Mouse (Mus musculus): ENCODE data around the gene Mybl2.

The Mybl2 gene

DNA sequence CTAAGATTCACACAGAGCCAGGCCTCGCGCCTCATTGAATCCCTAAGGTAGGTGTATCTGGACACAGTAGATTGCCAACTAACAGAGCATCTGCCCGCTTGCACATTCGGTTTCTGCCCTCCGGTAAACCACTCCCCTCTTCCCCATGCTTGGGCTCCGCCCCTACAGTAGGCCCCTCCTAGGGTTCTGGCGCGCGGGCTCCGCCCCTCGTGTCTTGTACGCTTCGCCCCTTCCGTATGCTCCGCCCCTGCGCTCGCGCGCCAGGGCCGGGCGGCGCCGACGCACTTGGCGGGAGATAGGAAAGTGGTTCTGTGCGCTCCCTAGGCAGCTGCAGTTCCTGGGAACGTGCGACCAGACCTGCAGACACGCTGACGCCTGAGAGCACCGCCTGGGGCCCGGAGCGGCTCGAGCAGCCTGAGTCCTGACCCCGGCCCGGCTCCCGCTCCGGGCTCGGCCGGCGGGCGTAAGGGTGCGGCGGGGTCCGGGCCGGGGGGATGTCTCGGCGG is at the start of gene Mybl2:
Gene Mybl2 (plus strand): TSS at position 353 of the 506 bp plus-strand sequence.
- in situ Hi-C loops (cut with MboI, MseI): loop anchor here (10.0 to 25.0 kb wide), 2 partner anchors 540 to 1833 kb away; partner anchors contain the start of gene Pcif1

DNA sequence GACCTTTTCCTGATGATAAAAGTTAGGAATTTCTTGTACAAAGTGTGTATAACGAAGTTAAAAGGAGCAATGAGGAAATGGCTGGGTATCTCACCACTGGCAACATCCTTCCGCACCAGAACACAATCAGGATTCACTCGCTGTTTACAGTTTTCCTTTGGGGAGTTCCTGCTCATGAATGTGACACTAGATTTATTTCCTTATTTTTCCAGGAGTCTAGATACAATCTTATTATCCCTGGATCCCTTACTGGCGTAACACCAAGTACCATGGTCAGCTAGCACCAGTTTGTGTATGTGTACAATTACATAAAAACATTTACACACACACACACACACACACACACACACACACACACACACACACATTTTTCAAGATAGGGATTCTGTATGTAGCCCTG is 47.2 kb upstream of the Mybl2 start:
- in situ Hi-C loops (cut with MboI, MseI): no loop called here

DNA sequence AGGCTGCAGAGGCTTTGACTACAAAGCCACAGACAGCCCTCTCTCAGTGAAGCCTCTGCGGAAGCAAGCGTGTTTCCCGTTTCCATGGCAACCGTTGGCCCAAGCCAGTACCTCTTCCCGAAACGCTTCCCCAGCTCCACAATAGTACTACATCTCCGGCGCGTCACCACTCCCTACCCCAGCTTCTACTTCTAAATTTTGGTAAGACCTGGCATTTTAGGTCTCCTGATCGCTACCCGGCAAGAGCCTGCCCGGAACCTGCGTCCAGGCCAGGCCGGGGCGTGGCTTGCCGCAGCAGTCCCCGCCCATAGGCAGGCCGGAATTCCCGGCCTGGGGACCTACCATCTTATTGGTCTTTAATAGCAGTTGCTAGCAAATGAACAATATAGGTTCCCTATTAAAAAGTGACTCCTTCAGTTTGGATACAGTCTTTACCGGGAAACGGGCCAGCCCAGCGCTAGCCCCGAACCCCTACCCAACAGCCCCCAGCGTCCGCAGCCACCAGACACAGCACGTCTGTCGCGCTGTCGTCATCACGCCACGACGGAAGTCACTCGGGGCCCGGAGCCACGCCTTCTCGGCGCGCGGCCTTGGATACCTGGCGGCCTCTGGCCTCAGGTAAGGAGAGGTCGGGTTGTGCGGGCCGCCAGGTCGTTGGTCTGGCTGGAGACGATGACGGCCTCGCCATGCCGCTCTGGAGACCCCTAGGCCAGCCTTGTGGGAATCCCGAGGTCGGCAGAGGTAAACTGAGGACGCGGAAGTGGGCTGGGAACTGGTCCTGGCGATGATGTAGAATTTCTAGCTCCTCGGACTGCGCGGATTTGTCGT is 37.4 kb upstream of the Mybl2 start, which contains the start of gene Ift52:
Gene Ift52 (plus strand): TSS at position 439 of the 828 bp plus-strand sequence.
- in situ Hi-C loops (cut with MboI, MseI): no loop called here

DNA sequence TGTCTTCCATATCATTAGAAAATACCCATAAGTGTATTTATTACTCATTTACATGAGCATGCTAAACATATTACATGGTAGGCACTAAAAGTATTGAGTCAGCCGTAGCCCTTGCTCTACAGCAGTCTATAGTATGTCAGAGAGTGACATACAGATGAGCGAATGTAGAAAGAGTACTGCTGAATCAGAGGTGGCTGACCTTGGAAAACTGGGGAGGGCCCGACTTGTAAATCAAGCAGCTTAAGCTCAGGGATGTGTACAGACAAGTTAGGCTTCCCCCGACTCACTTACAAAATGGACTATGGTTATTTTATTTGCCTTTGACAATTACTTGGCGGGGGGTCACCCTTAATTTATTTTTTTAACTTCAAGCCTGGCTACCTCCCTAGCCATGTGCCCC is 23.2 kb upstream of the Mybl2 start:
- in situ Hi-C loops (cut with MboI, MseI): no loop called here

- in situ Hi-C loops (cut with MboI, MseI): no loop called here
These were observed 22.7 kb upstream of the Mybl2 start for GRCm38 (mm10) chr2:163031757-163032156.

GRCm38 (mm10) chr2:163032622-163033021 is 21.9 kb upstream of the Mybl2 start:
- in situ Hi-C loops (cut with MboI, MseI): no loop called here

DNA sequence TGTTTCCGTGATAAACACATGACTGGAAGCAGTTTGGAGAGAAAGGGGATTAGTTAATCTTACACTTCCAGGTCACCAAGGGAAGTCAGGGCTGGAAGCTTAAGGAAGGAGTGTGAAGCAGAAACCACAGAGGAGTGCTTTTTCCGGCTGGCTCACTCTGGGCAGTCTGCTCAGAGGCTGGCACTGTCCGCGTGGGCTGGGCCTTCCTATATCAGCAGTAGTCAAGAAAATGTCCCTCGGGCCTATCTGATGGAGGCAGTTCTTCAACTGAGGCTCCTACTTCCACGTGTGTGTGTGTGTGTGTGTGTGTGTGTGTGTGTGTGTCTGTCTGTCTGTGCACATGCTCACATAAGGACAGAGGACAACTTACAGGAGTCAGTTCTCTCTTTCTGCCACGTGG is 14.5 kb upstream of the Mybl2 start:
- in situ Hi-C loops (cut with MboI, MseI): no loop called here

DNA sequence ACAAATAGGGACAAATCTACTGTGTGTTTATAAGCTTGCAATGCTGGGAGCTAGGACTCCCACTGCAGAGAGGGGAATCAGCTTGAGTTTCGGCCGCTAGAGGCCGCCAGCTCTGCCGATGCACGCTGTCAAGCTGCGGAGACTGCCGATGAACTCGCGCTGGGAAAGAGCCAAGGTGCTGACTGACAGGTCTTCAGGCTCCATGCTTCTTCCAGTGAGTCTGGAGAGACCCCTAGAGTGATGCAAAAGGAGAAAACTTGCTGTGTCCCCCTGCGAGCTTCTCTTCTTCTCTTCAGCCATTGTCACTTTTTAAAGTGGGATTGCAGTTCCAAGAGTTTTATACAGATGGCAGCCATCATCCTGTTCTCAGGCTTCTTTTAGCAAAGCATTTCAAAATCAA is 6.4 kb upstream of the Mybl2 start:
- in situ Hi-C loops (cut with MboI, MseI): no loop called here

DNA sequence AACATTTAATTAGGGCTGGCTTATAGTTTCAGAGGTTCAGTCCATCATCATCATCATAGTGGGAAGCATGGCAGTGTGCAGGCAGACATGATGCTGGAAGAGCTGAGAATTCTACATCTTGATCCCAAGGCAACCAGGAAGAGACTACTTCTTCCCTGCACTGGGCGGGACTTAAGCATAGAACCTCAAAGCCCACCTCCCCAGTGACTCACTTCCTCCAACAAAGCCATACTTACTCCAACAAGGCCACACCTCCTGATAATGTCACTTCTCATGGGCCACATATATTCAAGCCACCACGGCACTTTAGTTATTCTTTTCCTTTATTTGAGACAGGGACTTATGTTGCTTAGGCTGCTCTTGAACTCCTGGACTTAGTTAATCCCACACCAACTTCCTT is 5.4 kb upstream of the Mybl2 start:
- in situ Hi-C loops (cut with MboI, MseI): no loop called here

DNA sequence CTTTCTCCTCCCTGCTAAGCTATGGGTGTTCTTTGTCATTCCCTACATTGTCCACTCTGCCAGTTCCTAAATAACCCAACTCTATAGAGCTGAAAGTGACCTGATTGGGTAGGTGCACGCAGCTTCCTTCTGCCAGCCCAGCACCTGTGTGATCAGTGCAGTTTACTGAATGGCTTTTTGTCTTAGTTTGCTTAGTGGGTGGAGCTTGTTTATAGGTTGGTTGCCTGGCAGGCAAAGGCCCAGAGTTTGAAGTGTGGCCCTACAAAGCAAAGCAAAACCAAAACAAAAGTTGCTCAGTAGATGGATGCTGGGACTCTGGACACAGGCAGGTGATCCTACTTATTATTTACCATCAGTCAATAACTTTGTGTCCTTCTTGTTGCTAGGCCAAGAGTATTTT is 2.8 kb upstream of the Mybl2 start:
- in situ Hi-C loops (cut with MboI, MseI): loop anchor here (10.0 to 25.0 kb wide), 2 partner anchors 543 to 1836 kb away; partner anchors contain the start of gene Pcif1

- in situ Hi-C loops (cut with MboI, MseI): loop anchor here (10.0 to 25.0 kb wide), 2 partner anchors 543 to 1835 kb away; partner anchors contain the start of gene Pcif1
These were observed 2.4 kb upstream of the Mybl2 start for GRCm38 (mm10) chr2:163052101-163052500.

GRCm38 (mm10) chr2:163052826-163053225 is 1.7 kb upstream of the Mybl2 start:
- in situ Hi-C loops (cut with MboI, MseI): loop anchor here (10.0 to 25.0 kb wide), 2 partner anchors 542 to 1834 kb away; partner anchors contain the start of gene Pcif1

DNA sequence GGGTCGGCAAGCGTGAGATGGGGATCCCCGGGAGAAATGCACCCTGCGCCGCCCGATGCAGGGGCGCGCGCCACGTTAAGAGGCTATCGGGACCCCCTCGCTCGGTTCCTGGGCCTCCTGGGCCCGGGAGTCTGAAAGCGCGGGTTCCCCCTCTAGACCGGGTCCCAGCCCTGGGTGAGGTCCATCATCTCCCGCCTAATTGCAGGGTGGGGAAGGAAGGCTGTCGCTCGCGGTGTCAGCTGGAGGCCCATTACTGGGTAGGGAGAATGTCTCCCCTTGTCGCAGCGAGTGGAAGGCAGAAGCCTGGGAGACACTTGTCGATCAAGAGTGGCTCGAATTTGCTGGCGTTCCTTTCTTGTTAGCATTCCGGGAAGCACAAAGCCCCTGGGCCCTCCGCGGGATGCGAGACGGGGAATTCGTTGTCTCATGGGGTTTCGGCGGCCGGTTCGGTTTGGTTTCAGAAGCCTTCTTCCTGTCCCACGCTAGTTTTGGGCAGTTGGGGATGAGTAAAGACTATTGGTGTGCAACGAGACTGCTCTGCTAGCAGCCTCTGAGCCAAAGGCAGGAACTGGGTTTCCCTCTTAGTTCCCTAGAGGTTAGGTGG is 506 bp downstream of the Mybl2 start:
- in situ Hi-C loops (cut with MboI, MseI): loop anchor here (10.0 to 25.0 kb wide), 2 partner anchors 540 to 1832 kb away; partner anchors contain the start of gene Pcif1

DNA sequence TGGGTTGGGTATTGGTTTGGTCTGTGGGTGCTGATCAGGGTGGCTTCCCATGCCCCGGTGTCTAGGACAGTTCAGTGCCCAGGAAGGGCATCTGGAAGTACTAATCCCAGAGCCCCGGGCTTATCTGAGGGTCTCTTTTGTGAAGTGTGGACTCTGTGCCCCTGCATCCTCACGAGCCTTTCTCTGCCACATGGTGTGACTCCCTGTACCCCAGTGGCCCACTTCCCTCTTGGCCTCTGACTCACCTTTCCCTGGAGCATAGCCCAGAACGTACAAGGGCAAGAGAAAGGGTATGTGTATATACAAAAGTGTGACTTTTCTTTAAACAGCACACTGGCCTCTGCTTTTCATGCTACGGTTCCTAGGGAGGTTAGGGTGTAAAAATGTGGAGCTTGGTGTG is 1.2 kb downstream of the Mybl2 start:
- in situ Hi-C loops (cut with MboI, MseI): loop anchor here (10.0 to 25.0 kb wide), 2 partner anchors 539 to 1832 kb away; partner anchors contain the start of gene Pcif1

GRCm38 (mm10) chr2:163056584-163056983 is 2.1 kb downstream of the Mybl2 start:
- in situ Hi-C loops (cut with MboI, MseI): loop anchor here (10.0 to 25.0 kb wide), 2 partner anchors 538 to 1831 kb away; partner anchors contain the start of gene Pcif1

DNA sequence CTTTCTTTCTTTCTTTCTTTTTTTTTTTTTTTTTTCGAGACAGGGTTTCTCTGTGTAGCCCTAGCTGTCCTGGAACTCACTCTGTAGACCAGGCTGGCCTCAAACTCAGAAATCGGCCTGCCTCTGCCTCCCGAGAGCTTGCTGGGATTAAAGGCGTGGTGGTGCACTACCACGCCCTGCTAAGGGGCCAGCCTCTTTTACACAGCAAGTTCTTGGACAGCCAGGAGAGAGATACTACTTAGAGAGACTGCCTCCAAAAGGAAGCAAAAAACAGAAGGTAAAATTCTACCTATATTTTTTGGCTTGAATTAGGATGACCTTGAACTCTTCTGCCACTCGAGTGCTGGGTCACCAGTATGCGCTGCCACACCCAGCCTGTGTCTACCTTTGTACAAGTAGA is 4.5 kb downstream of the Mybl2 start:
- in situ Hi-C loops (cut with MboI, MseI): loop anchor here (10.0 to 25.0 kb wide), 2 partner anchors 536 to 1828 kb away; partner anchors contain the start of gene Pcif1

- in situ Hi-C loops (cut with MboI, MseI): loop anchor here (25.0 kb wide), 1 partner anchor 1827 kb away; the partner anchor contains the start of gene Pcif1
These were observed 6.1 kb downstream of the Mybl2 start for GRCm38 (mm10) chr2:163060630-163061029.

GRCm38 (mm10) chr2:163061203-163062118 is 7.0 kb downstream of the Mybl2 start:
- in situ Hi-C loops (cut with MboI, MseI): loop anchor here (25.0 kb wide), 1 partner anchor 1826 kb away; the partner anchor contains the start of gene Pcif1

- in situ Hi-C loops (cut with MboI, MseI): loop anchor here (25.0 kb wide), 1 partner anchor 1825 kb away; the partner anchor contains the start of gene Pcif1
These were observed 7.6 kb downstream of the Mybl2 start for GRCm38 (mm10) chr2:163062119-163062508.

DNA sequence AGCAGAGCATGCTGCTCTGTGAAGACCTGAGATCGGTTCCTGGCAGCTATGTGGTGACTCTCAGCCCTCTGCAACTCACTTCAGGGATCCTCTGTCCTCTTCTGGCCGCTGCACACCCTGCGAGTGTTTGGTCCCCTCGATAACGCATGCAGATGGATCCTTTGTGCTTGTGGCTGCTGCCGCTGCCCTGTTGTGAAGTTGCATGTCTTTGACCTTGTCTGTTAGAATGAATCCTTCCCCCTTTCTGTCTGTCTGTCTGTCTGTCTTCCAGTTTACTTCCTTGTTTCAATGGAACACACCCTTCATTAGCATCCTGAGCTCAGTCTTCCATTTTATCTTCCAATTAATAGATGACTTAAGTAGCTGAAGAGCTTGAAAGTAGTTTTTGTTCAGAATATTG is 11.8 kb downstream of the Mybl2 start:
- in situ Hi-C loops (cut with MboI, MseI): loop anchor here (25.0 kb wide), 1 partner anchor 1821 kb away; the partner anchor contains the start of gene Pcif1

- in situ Hi-C loops (cut with MboI, MseI): loop anchor here (25.0 kb wide), 1 partner anchor 1820 kb away; the partner anchor contains the start of gene Pcif1
These were observed 12.7 kb downstream of the Mybl2 start for GRCm38 (mm10) chr2:163067233-163067632.

All from regulatory T cell (primary cell).